Mouse (Mus musculus) ovary, postnatal 14 days (tissue): ENCODE measurements around the gene Psmb3.

ENCODE experiments used
- DNase-seq: peaks from one replicate; pipeline ENCODE4 v3.0.0; 2022; ENCODE audit warnings: low spot score

Gene Psmb3

GRCm38 (mm10) chr11:97668160-97668559 lies 35.0 kb upstream of the Psmb3 start:
- DNase-seq = no peak

- DNase-seq = no peak
These were observed 33.9 kb upstream of the Psmb3 start for GRCm38 (mm10) chr11:97669268-97669667.

GRCm38 (mm10) chr11:97669829-97670228 lies 33.4 kb upstream of the Psmb3 start:
- DNase-seq = no peak

DNA sequence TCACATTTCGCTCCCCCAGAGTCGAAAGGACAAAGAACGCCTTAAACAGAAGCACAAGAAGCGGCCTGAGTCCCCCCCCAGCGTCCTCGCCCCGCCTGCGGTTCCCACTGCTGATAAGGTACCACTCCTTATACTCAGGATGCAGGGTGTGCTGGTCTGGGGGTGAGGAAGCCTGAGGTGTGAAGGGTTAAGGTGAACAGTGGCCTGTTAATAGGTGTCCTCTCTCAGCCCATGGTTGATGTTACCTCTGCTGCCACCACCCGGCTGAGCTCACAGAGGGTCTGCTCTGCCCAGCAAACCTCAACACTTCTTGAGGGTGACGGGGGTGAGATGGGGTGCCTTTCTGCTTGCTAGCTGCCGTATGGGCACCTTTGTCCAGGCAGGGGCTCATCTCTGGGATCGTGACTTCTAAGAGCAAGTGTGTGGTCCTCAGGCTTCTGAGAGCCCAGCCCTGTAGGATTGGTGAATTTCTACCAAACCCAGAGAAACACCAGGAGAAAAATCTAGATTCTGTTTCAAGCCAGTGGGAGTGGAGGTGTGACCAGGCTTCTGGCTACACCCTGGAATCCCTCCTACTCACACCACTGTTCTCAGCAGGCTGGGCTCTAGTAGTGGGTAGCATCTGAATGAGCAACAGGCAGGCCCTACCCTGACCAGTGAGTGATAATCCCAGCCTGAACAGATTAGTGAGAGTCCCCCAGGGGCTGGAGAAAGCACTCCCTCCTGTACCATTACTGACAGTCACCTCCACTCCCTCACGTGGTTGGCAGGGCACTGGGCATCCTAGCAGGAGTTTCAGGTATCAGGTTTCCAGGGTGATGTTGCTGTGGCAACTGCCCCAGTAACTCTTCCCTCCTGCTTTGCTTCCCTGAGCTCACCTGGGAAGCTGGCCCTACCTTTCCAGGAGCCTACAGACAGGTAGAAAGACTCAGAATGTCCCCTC lies 32.7 kb upstream of the Psmb3 start:
- DNase-seq = no peak

DNA sequence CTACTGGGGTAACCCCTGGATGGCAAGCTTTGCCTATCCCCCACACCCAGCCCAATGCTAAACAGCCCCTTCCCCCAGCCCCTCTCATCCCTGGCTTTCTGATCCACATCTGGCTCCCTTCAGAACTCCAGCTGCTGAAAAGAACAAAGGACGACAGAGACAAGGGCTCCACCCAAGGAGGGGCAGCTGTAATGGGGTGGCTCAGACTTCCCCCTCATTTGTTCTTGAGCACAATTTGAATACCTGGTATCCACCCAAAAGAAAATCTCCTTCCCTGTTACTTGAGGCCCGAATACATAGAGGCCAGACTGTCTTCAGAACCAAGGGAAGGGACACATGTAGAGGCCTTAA lies 32.0 kb upstream of the Psmb3 start:
- DNase-seq = no peak

GRCm38 (mm10) chr11:97673148-97673547 lies 30.1 kb upstream of the Psmb3 start:
- DNase-seq = no peak

DNA sequence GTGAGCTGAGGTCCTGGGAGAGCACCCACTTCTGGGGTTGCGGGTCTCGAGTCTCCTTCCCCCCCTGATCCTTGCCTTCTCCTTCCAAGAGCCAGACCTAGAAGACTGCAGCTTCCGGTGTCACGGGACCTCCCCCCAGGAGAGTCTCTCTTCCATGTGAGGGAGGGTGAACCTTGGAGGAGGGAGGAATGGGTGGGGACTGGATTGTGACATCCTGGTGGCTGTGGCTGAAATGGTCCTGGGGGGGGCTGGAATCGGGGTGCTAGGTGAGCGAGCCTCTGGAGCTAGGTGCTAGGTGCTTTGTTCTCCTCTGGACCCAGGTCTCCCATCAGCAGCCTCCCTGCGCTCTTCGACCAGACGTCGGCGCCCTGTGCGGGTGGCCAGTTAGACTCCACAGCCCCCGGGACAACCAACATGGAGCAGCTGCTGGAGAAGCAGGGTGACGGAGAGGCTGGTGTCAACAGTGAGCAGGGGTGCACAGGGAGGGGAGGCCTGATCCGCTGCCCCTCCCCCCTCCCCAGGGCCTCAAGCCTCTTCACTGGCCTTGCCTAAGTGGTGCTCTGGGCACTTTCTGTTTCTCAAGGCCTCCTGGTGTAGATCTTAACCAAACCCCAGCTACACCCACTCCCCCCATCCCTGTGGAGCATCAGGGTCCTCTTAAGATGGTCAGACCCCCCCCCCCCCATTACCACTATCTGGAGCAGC lies 27.0 kb upstream of the Psmb3 start:
- no peak for DNase-seq

- no peak for DNase-seq
These were observed 25.8 kb upstream of the Psmb3 start for GRCm38 (mm10) chr11:97677381-97677780.

GRCm38 (mm10) chr11:97677842-97678241 lies 25.4 kb upstream of the Psmb3 start:
- no peak for DNase-seq

- DNase-seq = no peak
These were observed 24.9 kb upstream of the Psmb3 start for GRCm38 (mm10) chr11:97678301-97678700.

GRCm38 (mm10) chr11:97680430-97680829 lies 22.8 kb upstream of the Psmb3 start:
- DNase-seq = no peak

DNA sequence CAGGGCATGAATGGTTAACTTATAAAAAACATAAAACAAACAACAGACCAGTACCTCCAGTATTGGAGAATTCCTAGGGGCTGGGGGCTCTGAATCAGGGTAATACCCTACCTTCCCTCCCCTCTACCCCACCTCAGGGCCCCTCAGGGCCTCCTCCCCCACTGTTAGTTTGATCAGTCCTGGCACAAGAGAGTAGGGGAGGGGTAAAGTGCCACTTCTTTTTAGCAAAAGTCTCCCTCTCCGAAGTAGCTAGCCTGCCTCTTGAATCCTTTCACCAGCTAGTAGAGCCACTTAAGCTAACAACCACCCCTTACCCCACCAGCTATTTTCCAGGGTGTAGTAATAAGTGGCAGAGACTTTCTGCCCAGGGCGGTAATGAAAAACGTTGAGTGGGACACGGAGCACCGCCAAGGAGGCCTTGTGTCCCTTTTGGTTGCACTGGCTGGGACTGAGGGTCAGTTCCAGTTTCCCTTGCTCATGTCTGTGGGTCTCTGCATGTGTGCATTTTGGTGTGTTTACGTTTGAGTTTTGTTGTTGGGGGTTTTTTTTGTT lies 20.6 kb upstream of the Psmb3 start:
- DNase-seq = no peak

- DNase-seq = no peak
These were observed 19.0 kb upstream of the Psmb3 start for GRCm38 (mm10) chr11:97684063-97684680.

GRCm38 (mm10) chr11:97684766-97685165 lies 18.4 kb upstream of the Psmb3 start:
- no peak for DNase-seq

- peak; percentile 82 for DNase-seq
These were observed 17.4 kb upstream of the Psmb3 start, which contains the start of gene Cisd3 for GRCm38 (mm10) chr11:97685613-97686321. TSS of gene Cisd3 (plus strand) at chr11:97685826.

DNA sequence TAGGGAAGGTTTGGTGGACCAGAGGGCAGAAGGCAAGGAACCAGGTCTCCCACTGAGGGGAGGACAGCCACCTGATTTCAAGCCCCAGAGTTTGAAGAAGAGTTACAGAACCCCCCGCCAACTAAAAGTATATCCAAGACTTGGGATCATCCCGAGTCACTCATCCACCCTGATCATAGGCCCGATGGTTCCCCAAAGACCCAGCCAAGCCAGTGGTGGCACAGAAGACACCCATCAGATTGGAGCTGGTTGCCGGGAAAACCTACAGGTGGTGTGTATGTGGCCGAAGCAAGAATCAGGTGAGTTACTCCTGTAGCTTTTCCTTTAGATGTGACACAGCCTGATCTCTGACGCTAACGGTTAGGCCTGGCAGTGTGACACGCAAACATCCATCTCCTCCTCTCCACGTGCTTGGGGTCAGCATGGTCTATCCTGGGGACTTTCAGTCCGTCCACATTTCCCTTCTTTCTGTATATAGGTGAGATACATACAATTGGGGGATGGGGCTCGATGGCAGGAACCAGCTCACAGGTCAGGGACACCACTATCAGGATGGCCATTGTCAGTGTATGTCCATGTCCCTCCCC lies 16.8 kb upstream of the Psmb3 start:
- DNase-seq = no peak

GRCm38 (mm10) chr11:97687061-97687460 lies 16.1 kb upstream of the Psmb3 start:
- DNase-seq = no peak

DNA sequence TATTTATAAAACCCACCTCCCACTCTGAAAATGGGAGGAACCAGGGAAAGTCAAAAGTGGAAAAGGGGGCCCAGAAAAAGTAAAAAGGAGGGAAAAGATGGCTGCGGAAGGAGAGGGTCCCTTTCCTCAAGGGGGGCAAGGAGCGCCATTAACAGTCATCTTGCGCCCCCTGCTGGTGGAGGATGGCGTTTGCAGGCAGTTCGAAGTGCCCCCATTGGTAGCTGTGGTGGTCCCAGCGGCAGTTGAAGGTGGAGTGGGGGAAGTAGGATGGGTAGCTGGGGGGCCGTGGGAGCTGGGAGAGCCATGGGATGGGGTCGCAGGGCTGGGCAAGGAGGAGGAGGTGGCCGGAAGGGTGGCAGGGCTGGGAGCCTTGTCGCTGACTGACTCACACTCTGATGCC lies 13.3 kb upstream of the Psmb3 start:
- DNase-seq = peak; percentile 65

GRCm38 (mm10) chr11:97694435-97694834 lies 8.8 kb upstream of the Psmb3 start:
- no peak for DNase-seq

DNA sequence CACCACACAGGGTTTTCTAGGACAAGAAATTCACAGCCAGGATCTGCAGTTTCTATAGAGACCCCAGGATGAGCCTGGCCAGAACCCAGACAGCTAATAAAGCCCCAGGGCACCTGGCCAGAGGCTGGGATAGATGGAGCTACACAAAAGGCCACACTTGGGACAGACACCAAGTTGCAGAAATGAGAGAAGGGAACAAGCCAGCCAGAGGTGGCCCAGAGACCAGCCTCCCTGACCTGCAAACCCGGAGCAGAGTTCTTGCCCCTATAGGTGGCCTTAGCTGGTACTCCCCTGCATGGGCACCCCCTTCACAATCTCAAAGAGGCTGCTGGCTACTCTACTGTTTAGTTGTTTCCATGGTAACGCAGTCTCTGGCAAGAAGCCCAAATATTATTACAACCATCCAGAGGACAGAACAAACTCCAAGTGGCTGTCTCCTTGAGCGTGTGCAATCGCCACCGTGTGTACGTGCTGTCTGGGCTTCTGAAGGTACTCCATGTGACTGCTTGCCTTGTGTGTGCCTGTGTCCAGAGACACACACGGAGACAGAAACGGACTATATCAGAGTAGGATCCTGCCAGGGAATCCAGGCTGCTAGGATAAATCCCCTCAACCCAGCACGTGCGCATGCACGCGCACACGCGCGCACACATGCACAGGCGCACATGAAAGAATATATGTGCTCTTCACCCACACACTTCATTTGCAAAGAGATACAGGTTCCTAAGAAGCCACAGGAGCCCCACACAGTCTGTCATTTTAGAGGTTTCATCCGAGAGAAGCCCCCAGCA lies 8.1 kb upstream of the Psmb3 start:
- peak; percentile 51 for DNase-seq
